Mouse (Mus musculus) spleen, postnatal 4 days (tissue): ENCODE measurements around the gene Themis.

Source experiments
- DNase-seq, 2 experiments: peaks; one replicate each; pipeline ENCODE4 v3.0.0; 2022; ENCODE audit warnings: low spot score in 2 of 2

The Themis gene

GRCm38 (mm10) chr10:28805160-28805559, 137.0 kb downstream of the Themis start:
- no peak for DNase-seq

- DNase-seq: no peak
These were observed 143.9 kb downstream of the Themis start for GRCm38 (mm10) chr10:28811928-28812570.

DNA sequence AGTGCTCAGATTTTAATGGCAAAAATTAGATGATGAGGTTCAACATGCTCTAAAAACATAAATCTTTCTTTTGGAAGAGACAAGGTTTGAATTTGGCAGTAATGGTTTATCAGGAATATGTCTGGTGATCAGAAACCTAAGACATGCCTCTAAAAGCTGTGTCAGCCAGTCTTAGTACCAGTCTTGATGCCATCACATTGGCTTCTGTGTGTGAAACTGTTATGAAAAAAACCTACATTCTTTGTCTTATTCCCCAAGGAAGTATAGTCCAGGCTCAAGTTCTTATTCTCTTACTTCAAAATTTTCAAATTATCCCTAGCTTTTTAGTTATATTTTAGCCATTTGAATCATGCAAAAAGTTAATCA, 144.4 kb downstream of the Themis start:
- no peak for DNase-seq

DNA sequence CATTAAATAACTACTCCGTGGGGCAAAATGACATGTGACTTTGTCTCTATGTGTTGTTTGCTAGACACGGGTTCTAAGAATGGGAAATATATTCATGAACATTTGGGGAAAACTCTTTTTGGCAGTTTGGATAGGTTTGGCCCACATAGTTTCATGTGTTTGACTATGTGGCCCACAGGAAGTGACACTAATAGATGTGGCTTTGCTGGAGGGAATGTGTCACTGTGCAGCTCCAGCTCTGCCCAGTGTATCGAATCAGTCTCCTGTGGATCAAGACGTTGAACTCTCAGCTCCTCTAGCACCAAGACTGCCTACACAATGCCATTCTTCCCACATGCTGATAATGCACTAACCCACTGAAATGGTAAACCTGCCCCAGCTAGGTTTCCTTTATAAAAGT, 148.0 kb downstream of the Themis start:
- no peak for DNase-seq

DNA sequence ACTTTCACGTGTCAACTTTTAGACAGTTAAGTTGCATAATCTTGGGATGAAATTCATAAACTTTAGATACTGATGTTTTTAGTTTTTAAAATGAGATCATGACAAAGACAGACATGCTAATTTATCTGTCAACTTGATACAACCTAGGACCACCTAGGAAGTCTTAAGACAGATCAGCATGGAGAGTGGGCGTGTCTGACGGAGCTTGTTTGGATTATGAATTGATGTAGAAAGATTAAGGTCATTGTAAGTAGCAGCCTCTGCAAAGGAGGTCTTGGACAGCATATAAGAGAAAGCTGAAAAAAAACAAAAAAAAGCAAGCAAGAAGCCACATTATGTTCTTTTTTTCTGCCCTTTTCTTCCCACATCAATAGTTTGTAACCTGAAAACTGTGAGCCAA, 154.2 kb downstream of the Themis start:
- no peak for DNase-seq

GRCm38 (mm10) chr10:28842605-28843004, 174.4 kb downstream of the Themis start:
- DNase-seq: no peak

DNA sequence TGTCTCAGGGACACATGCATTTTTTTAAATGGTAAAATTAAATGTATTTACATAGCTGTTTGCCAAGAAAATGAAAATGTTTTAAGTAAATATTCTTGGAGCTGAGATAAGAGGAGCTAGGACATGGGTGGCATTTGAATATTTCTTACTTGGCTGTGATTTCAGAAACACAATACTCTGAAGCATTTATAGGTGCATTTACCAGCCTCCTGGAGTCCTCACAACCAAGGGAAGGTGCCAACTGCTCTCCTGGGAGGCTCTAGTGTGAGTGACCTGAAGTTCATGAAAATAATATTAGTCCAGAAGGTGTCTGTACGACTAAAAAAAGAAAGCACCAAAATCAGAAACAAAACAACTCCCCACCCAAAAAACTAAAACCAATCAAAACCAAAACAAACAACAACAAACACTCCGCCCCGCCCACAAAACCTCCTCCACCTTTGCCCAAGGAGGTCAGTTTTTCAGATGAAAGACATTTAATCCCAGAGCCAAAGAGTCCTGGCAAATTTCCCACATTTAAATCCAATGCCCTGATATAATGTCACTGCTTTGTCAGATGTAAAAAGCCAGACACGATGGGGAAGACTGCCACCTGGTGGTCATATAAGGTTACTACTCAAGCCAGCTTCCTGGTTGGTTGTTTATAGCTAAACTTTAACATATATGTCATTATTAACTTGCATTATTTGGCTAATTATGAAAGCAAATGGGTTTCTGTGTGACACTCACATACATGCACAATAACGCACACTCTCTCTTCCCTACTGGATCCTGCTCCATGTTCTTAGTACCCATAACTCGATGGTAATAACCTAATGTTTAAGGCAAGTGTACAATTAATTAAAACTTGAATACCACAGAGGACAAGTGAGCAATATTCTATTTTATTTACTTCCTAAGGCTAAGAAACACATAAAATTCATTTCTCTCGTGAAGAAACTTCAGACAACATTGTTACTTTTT, 175.9 kb downstream of the Themis start:
- DNase-seq: peak; percentile 13 to 65

DNA sequence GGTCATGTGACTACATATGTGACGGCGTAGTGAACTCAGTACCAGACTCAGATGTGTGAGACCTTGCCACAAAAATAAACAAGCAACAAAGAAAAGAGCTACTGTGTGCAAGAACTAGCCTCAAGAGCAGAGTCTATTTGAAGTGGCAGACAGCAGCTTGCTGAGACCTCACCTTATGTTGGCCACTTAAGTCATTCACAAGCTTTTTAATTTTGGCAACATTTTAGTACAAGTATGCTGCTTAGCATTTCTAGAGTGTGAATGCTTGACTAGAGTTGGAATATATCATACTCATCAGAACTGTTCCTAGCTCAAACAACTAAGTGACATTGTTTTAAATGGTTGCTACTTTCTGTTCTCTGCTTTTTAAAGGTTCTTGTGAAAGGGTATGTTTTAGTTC, 188.0 kb downstream of the Themis start:
- no peak for DNase-seq

DNA sequence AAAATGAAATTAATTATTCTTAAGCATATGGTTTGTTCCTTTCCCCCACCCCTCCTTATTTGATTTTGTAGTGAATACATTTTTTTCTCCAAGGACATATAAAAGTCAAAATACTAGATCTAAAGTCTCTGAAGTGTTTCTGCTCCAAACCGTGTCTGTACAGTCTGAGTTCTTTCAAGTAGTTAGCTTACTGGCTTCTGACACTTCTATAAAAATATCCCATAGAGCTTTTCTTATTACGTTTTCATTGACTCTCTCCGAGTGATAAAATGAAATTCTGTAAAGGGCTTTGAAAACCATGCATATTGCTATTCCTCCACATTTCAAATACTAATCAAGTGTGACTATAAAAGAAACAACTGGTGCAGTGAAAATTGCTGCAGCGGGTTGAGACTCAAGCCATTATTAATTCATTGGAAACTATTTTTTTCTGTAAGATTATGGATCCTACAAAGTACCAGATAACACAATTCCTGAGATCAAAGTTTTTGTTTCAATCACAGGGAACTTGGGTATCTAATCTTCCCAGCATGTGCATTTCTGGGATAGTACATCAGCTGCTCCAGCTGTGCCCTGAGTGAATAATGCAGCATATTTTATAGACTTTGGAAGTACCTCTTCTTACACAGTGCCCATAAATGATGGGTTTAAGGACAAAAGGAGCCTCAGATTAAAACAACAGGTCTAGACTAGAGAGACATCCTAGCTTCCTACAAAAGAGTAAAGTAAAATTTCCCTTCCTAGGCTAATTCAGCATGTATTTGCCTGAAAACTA, 202.6 kb downstream of the Themis start:
- no peak for DNase-seq

DNA sequence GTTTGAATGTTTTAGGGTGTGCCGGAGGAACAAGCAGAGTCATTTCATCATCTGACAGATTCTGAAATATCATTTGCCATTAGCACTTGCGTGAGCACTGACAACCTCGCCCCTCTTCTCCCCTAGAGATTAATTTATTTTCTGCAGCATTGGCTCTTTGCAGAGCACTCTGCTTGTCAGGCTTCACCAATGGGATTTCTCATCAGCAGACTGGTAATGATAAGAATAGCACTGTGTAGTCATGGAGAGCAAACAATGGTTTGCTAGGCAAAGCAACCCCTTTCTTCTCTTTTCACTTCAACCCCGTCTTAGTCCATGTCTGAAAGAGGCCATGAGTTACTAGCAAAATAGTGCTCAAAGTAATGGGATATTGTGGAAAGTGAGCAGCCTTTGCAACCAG, 206.4 kb downstream of the Themis start:
- DNase-seq: no peak

DNA sequence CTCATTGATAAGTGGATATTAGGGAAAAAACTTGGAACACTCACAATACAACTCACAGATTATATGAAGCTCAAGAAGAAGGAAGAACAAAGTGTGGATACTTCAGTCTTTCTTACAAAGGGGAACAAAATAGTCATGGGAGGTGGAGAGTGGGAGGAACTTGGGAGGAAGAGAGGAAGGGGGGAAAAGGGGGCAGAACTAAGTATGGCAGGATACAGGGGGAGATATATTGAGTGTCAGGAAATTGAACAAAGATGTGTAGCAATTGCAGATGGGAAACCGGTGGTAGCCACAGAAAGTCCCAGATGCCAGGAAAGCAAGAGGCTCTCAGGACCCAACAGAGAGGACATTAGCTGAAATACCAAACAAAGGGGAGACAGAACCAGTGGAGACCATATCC, 219.5 kb downstream of the Themis start:
- no peak for DNase-seq

DNA sequence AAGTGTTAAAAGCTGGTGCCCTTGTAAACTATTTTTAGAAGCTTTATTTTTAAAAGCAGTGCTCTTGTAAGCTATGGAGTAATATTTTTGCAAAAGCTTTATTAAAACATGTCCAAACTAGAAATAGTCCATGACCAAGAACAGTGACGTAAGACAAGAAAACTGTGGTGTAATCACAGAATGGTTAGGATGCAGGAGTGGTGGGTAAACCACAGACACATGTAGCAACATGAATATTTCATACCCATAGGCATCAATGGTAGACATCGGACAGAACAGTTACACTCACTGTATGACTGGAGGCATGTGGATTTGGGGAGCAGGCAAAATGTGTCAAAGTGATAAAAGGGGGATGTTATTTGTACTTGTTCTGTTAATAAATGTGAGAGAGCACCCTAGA, 222.7 kb downstream of the Themis start:
- DNase-seq: no peak

DNA sequence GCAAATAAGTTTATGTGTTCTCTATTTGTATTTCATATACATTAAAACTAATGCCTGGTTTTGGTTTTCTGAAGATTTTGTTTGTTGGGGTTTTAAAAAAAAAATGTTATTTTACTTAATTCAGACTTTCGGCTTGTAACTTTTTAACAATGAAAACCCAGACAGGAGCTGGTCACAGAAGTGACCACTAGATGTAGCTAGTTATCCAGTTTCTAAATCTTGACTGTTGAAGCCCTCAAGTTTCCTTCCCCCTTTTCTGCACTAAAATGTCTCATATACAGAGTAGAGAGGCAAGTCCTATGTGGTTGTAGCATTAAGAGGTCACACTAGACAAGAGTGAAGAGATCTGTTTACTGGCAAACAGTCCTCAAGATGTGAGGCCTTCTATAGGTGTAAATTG, 230.2 kb downstream of the Themis start:
- DNase-seq: no peak
